Mouse (Mus musculus) lung, adult 10 weeks (tissue): ENCODE results near the gene Pusl1. TPM values are rescaled to one million over a fixed set of nuclear protein-coding genes. Genes with fewer than 3 reads are reported as not detected.

Experiments
- polyA plus RNA-seq: library from polyadenylated mRNA; stranded (reverse); fragments of 350-450 nt; fragmentation: Illumina TruSeq; extraction: RNeasy Lipid Tissue Mini Kit (QIAGEN cat#74804); gene quantifications from one replicate; pipeline ENCODE4 v1.2.3, GENCODE M21; 2014; ENCODE audit warnings: low read depth, low replicate concordance; ENCODE audit not compliant: insufficient read depth

Pusl1 gene
- polyA plus RNA-seq = 13.1 TPM

GRCm38 (mm10) chr4:155891551-155892001 lies at the start of gene Pusl1, which contains the start of gene Acap3:
Gene Pusl1, minus strand, starts transcription at chr4:155891781.
Gene Acap3, plus strand, starts transcription at chr4:155891822.

GRCm38 (mm10) chr4:155869317-155870033 lies 22.1 kb downstream of the Pusl1 start, which contains the start of the genes Cptp and Ints11:
Gene Cptp, minus strand, starts transcription at chr4:155869440.
Gene Ints11, plus strand, starts transcription at chr4:155869546.

GRCm38 (mm10) chr4:155863001-155863400 lies 28.6 kb downstream of the Pusl1 start, which contains the start of gene Tas1r3:
Gene Tas1r3, minus strand, starts transcription at chr4:155863362.

GRCm38 (mm10) chr4:155846871-155847578 lies 44.6 kb downstream of the Pusl1 start, which contains the start of gene Dvl1:
Gene Dvl1, plus strand, starts transcription at chr4:155847402.

GRCm38 (mm10) chr4:155839483-155839910 lies 52.1 kb downstream of the Pusl1 start, which contains the start of gene Mxra8:
Gene Mxra8, plus strand, starts transcription at chr4:155839680.

Other genes with a start within 250 kb of the Pusl1 start
- not detected for gene Gm10563, start 246.4 kb downstream of the Pusl1 start, polyA plus RNA-seq
- 18.4 TPM for gene Mmp23, start 238.4 kb downstream of the Pusl1 start, polyA plus RNA-seq
- 23.8 TPM for gene Mib2, start 222.6 kb downstream of the Pusl1 start, polyA plus RNA-seq
- 2.8 TPM for gene Fndc10, start 197.4 kb downstream of the Pusl1 start, polyA plus RNA-seq
- gene Ssu72, start 187.0 kb downstream of the Pusl1 start, polyA plus RNA-seq = 76.0 TPM
- 0.40 TPM for gene Tmem240, start 157.0 kb downstream of the Pusl1 start, polyA plus RNA-seq
- 17.7 TPM for gene Atad3a, start 130.7 kb downstream of the Pusl1 start, polyA plus RNA-seq
- 3.0 TPM for gene Vwa1, start 117.1 kb downstream of the Pusl1 start, polyA plus RNA-seq
- 0.29 TPM for gene Tmem88b, start 105.9 kb downstream of the Pusl1 start, polyA plus RNA-seq
- gene Ankrd65, start 101.3 kb downstream of the Pusl1 start, polyA plus RNA-seq = 3.2 TPM
- gene Mrpl20, start 88.9 kb downstream of the Pusl1 start, polyA plus RNA-seq = 112 TPM
- gene Ccnl2, start 79.3 kb downstream of the Pusl1 start, polyA plus RNA-seq = 51.7 TPM
- 106 TPM for gene Aurkaip1, start 60.5 kb downstream of the Pusl1 start, polyA plus RNA-seq
- 188 TPM for gene Mxra8, start 52.1 kb downstream of the Pusl1 start, polyA plus RNA-seq
- gene Dvl1, start 44.4 kb downstream of the Pusl1 start, polyA plus RNA-seq = 25.1 TPM
- 0.19 TPM for gene Tas1r3, start 28.4 kb downstream of the Pusl1 start, polyA plus RNA-seq
- 6.7 TPM for gene Cptp, start 22.3 kb downstream of the Pusl1 start, polyA plus RNA-seq
- gene Ints11, start 22.2 kb downstream of the Pusl1 start, polyA plus RNA-seq = 18.8 TPM
- gene Acap3, start within 50 bp of the Pusl1 start, polyA plus RNA-seq = 6.0 TPM
- 45.9 TPM for gene Ube2j2, start 52.0 kb upstream of the Pusl1 start, polyA plus RNA-seq
- 18.9 TPM for gene C1qtnf12, start 70.5 kb upstream of the Pusl1 start, polyA plus RNA-seq
- 3.9 TPM for gene B3galt6, start 100.9 kb upstream of the Pusl1 start, polyA plus RNA-seq
- 179 TPM for gene Sdf4, start 101.1 kb upstream of the Pusl1 start, polyA plus RNA-seq
- 2.9 TPM for gene Tnfrsf4, start 122.1 kb upstream of the Pusl1 start, polyA plus RNA-seq
- gene Tnfrsf18, start 134.4 kb upstream of the Pusl1 start, polyA plus RNA-seq = 4.0 TPM
- 1.3 TPM for gene Ttll10, start 167.6 kb upstream of the Pusl1 start, polyA plus RNA-seq
- 4.0 TPM for gene 9430015G10Rik, start 218.2 kb upstream of the Pusl1 start, polyA plus RNA-seq
- not detected for gene Rnf223, start 238.7 kb upstream of the Pusl1 start, polyA plus RNA-seq